Mouse (Mus musculus) cerebellum, adult 2 months (tissue): ENCODE data around the gene Hdac9. TPM values are rescaled to one million over a fixed set of nuclear protein-coding genes. Genes with fewer than 3 reads are reported as not detected.

Experiments
- DNase-seq, 2 experiments: peaks; one replicate each; pipeline ENCODE4 v3.0.0; 2021
- H3K27ac ChIP-seq: fragments of 200-500 bp; 2 replicates; pipeline ENCODE4 v1.5.1; 2012; ENCODE audit warnings: low read length, control low read depth, inconsistent platforms; ENCODE audit not compliant: insufficient read depth
- H3K27me3 ChIP-seq: fragments of 200-500 bp; 2 replicates; pipeline ENCODE4 v1.6.1; 2012; ENCODE audit warnings: inconsistent platforms, mild to moderate bottlenecking, low read length, moderate library complexity; ENCODE audit not compliant: control insufficient read depth, insufficient read depth
- H3K4me1 ChIP-seq: fragments of 200-500 bp; 2 replicates; pipeline ENCODE4 v1.6.1; 2011; ENCODE audit warnings: low read length; ENCODE audit not compliant: control insufficient read depth, insufficient read depth
- H3K4me3 ChIP-seq: fragments of 200-500 bp; replicated peaks from 2 replicates; pipeline ENCODE3; 2011; ENCODE audit warnings: mild to moderate bottlenecking, low read depth, low read length, control low read depth; ENCODE audit not compliant: insufficient read depth
- CTCF ChIP-seq: fragments of 200-500 bp; IDR thresholded peaks from 2 replicates; pipeline ENCODE4 v1.5.1; 2011; ENCODE audit warnings: low read depth, mild to moderate bottlenecking, control low read depth, low read length, moderate library complexity, borderline replicate concordance; ENCODE audit not compliant: insufficient read depth
- POLR2A ChIP-seq: fragments of 200-500 bp; IDR thresholded peaks from 2 replicates; pipeline ENCODE4 v1.6.1; 2011; ENCODE audit warnings: low read length, control low read depth, borderline replicate concordance; ENCODE audit not compliant: insufficient read depth
- WGBS: fragments of 180-500 bp; shearing (Covaris S2); methylation state at CpG from one replicate; pipeline ENCODE4 v1.1.7; 2018; 5-methylcytosine and 5-hydroxymethylcytosine counted together
- polyA plus RNA-seq: library from polyadenylated mRNA; depleted of rRNA; stranded (reverse); fragments of >200 nt; gene quantifications from 2 replicates; pipeline ENCODE4 v1.2.3, GENCODE M21; 2012

Gene Hdac9
- polyA plus RNA-seq, 1 experiment: 9.3 TPM

- Histone ChIP-seq H3K27me3 (no peaks in the 10 kb centered on the region), H3K4me3 (no peak overlapping the region), H3K4me1 (no peaks in the 10 kb centered on the region), H3K27ac (no peak overlapping the region)
- TF ChIP-seq POLR2A (no peak), CTCF (no peak)
- WGBS: 88% methylated on average over 2 of the region's 2 CpGs
- no peak for DNase-seq
These were observed 491.4 kb downstream of the Hdac9 start for GRCm38 (mm10) chr12:34425468-34425867.

DNA sequence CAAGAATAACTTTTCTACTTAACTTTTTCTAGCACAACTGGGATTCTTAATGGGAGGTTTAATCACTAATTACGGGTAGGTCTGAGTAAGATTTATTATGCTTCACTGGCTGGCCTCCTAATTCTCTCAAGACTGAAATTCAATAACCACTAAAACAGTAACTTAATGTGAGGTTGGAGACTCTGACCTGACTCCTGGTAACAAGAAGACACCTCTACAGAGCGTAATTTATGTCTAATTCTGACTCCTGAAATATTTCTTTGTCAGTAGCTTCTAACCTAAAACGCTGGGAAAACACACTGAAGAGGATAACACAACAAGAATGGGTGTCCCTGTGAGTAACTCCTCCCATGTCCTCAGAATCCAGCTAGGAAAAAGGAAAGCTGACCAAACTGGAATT, 508.8 kb downstream of the Hdac9 start:
- Histone ChIP-seq H3K4me1 (no peaks in the 10 kb centered on the region), H3K27ac (no peak overlapping the region), H3K4me3 (no peak overlapping the region), H3K27me3 (no peaks in the 10 kb centered on the region)
- 89% methylated on average over 3 of the region's 3 CpGs for WGBS
- DNase-seq: no peak
- no peak for TF ChIP-seq CTCF
- TF ChIP-seq POLR2A: no peak

DNA sequence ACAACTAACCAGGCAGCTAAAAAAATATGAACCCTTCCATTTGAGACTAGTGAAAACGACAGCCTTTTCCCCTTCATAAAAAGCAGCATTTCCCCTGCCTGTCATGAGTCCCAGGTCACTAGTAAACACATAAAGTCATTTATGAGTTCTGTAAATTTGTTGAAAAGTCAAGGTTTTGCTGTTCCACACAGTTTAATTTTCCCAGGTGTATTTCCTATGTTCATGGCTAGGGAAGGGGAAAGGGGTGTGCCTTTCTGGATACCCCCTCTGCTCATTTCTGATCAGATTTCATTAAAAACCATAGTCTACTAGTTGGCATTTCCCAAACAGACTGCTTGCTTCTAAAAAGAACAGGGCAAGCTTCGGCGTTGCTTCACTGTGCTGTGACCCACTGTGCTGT, 509.8 kb downstream of the Hdac9 start:
- no peak overlapping the region for H3K27ac ChIP-seq
- H3K4me3 ChIP-seq: no peak overlapping the region
- WGBS: 87% methylated on average over 3 of the region's 3 CpGs
- TF ChIP-seq POLR2A: no peak
- TF ChIP-seq CTCF: no peak
- H3K4me1 ChIP-seq: no peaks in the 10 kb centered on the region
- H3K27me3 ChIP-seq: no peaks in the 10 kb centered on the region
- DNase-seq: no peak

DNA sequence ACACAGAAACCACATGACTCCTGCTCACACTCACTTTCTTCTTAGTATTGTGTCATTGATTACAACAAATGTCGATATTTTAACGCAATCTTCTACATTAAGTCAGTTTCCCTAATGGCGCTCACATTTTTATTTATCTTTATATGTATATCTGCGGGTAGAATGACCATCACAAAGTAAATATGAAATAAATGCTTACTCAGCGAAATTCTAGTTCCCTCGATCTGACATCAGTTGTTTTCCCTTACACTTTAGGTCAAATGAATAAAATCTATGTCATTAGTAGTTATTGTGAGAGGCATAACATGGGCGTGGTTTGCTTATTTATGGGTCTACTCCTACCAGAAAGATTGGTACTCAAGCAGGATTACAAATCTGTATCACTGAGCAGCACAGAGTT, 514.8 kb downstream of the Hdac9 start:
- H3K4me1 ChIP-seq: no peaks in the 10 kb centered on the region
- H3K27ac ChIP-seq: no peak overlapping the region
- 98% methylated on average over 7 of the region's 7 CpGs for WGBS
- TF ChIP-seq CTCF: no peak
- no peak for TF ChIP-seq POLR2A
- no peak for DNase-seq
- H3K27me3 ChIP-seq: no peaks in the 10 kb centered on the region
- no peak overlapping the region for H3K4me3 ChIP-seq

DNA sequence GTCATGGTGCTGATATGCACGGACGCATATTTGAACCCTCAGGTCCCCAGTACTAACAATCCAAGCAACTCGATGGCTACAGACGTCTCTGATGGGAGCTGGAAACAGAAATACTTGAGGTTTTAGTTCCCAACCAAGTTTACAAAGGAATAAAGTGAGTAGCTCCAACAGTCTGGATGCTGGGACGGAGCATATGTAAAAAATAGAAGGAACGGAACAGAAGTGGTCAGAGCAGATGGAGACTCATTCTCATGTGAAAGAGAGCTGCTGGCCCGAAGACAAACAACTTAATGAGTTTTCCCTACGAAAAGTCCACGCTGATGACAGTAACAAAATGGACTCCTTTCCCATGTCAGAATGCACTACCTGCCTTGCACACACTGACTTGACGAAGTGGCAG, 518.3 kb downstream of the Hdac9 start:
- TF ChIP-seq CTCF (no peak), POLR2A (no peak)
- Histone ChIP-seq H3K27ac (no peak overlapping the region), H3K27me3 (no peaks in the 10 kb centered on the region), H3K4me1 (no peaks in the 10 kb centered on the region), H3K4me3 (no peak overlapping the region)
- WGBS: 81% methylated on average over 10 of the region's 10 CpGs
- no peak for DNase-seq

- Histone ChIP-seq H3K27ac (no peak overlapping the region), H3K27me3 (no peaks in the 10 kb centered on the region), H3K4me3 (no peak overlapping the region), H3K4me1 (no peaks in the 10 kb centered on the region)
- DNase-seq: no peak
- no peak for TF ChIP-seq CTCF
- no peak for TF ChIP-seq POLR2A
- 89% methylated on average over 3 of the region's 3 CpGs for WGBS
These were observed 522.6 kb downstream of the Hdac9 start for GRCm38 (mm10) chr12:34394342-34394741.

- Histone ChIP-seq H3K27me3 (no peaks in the 10 kb centered on the region), H3K4me1 (peaks cover 3% of the 10 kb centered on the region; the same call in 1 of the 2 replicates), H3K27ac (no peak overlapping the region), H3K4me3 (no peak overlapping the region)
- no peak for DNase-seq
- WGBS: 92% methylated on average over 1 of the region's 1 CpGs
- TF ChIP-seq CTCF (no peak), POLR2A (no peak)
These were observed 537.2 kb downstream of the Hdac9 start for GRCm38 (mm10) chr12:34379681-34380080.

DNA sequence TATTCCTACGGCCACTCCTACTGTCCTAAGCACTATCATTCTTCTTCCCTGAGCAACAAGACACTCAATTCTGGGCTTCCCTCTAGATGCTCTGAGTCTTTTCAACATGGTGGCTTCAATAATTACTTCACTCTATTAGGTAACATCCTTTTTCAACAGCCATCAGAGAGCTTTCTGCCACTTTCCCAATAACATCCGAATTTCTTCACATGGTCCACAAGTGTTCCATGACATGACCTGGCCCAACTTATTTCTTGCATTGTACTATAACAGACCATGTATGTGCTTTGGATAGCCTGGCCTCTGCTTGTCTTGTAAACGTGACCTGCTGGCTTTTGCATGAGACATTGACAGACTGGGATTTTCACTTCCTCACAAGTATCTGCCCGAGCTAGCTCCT, 538.3 kb downstream of the Hdac9 start:
- no peak for DNase-seq
- 97% methylated on average over 4 of the region's 4 CpGs for WGBS
- Histone ChIP-seq H3K27ac (no peak overlapping the region), H3K4me3 (no peak overlapping the region), H3K27me3 (no peaks in the 10 kb centered on the region), H3K4me1 (peaks cover 3% of the 10 kb centered on the region; the same call in 1 of the 2 replicates)
- no peak for TF ChIP-seq CTCF
- TF ChIP-seq POLR2A: no peak
